Mouse (Mus musculus): ENCODE measurements around the gene Grik5.

The Grik5 gene

GRCm38 (mm10) chr7:25088531-25088930 lies 16.4 kb upstream of the Grik5 start:
- H3K36me3 ChIP-seq (ENCODE audit: control insufficient read depth, insufficient read depth, low read length, poor library complexity, severe bottlenecking), result peaks cover 16% of the 10 kb centered on the region
- DNase-seq (ENCODE audit: low read depth, low spot score), result no peak
- H3K27me3 ChIP-seq (ENCODE audit: control insufficient read depth, insufficient read depth, low read length, poor library complexity, severe bottlenecking), result no peaks in the 10 kb centered on the region

GRCm38 (mm10) chr7:25087972-25088371 lies 15.8 kb upstream of the Grik5 start:
- Histone ChIP-seq H3K27me3 (ENCODE audit: control insufficient read depth, insufficient read depth, low read length, poor library complexity, severe bottlenecking) (no peaks in the 10 kb centered on the region), H3K36me3 (ENCODE audit: control insufficient read depth, insufficient read depth, low read length, poor library complexity, severe bottlenecking) (peaks cover 12% of the 10 kb centered on the region)
- DNase-seq (ENCODE audit: low read depth, low spot score), result no peak

GRCm38 (mm10) chr7:25087256-25087912 lies 15.2 kb upstream of the Grik5 start:
- Histone ChIP-seq H3K36me3 (ENCODE audit: control insufficient read depth, insufficient read depth, low read length, poor library complexity, severe bottlenecking) (peaks cover 12% of the 10 kb centered on the region), H3K27me3 (ENCODE audit: control insufficient read depth, insufficient read depth, low read length, poor library complexity, severe bottlenecking) (no peaks in the 10 kb centered on the region)
- no peak for DNase-seq (ENCODE audit: low read depth, low spot score)

DNA sequence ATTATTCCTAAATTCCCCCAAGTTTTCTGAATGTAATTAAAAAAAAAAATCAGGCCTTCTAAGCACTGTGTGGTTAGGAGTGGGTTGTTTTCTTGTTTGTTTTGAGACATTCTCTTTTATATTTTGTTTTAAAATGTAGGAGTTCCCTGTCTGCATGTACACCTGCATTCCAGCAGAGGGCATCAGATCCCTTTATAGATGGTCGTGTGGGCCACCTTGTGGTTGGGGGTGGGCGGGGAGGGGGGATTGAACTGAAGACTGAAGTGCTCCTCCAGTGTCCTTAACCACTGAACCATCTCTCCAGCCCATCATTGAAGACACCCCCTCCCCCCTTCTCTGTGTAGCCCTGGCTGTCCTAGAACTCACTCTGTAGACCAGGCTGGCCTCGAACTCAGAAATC lies 14.5 kb upstream of the Grik5 start:
- no peaks in the 10 kb centered on the region for H3K27me3 ChIP-seq (ENCODE audit: control insufficient read depth, insufficient read depth, low read length, poor library complexity, severe bottlenecking)
- peak; percentile 66 for DNase-seq (ENCODE audit: low read depth, low spot score)
- peaks cover 9% of the 10 kb centered on the region for H3K36me3 ChIP-seq (ENCODE audit: control insufficient read depth, insufficient read depth, low read length, poor library complexity, severe bottlenecking)

- Histone ChIP-seq H3K36me3 (ENCODE audit: control insufficient read depth, insufficient read depth, low read length, poor library complexity, severe bottlenecking) (peaks cover 17% of the 10 kb centered on the region), H3K27me3 (ENCODE audit: control insufficient read depth, insufficient read depth, low read length, poor library complexity, severe bottlenecking) (no peaks in the 10 kb centered on the region)
- DNase-seq (ENCODE audit: low read depth, low spot score), result no peak
Observed at GRCm38 (mm10) chr7:25084621-25085020, 12.5 kb upstream of the Grik5 start.

GRCm38 (mm10) chr7:25082510-25082909 lies 10.4 kb upstream of the Grik5 start:
- Histone ChIP-seq H3K36me3 (ENCODE audit: control insufficient read depth, insufficient read depth, low read length, poor library complexity, severe bottlenecking) (peaks cover 17% of the 10 kb centered on the region), H3K27me3 (ENCODE audit: control insufficient read depth, insufficient read depth, low read length, poor library complexity, severe bottlenecking) (no peaks in the 10 kb centered on the region)
- DNase-seq (ENCODE audit: low read depth, low spot score), result peak; percentile 82

DNA sequence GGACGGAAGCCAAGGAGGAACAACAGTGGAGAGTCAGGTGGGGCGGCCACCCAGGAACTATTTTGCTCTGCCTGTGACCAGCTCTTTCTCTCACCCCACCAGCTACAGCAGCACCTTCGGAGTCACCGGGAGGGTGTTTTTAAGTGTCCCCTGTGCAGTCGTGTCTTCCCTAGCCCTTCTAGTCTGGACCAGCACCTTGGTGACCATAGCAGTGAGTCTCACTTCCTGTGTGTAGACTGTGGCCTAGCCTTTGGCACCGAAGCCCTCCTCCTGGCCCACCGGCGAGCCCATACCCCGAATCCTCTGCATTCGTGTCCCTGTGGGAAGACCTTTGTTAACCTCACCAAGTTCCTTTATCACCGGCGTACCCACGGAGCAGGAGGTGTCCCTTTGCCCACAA lies 8.3 kb upstream of the Grik5 start:
- H3K36me3 ChIP-seq (ENCODE audit: control insufficient read depth, insufficient read depth, low read length, poor library complexity, severe bottlenecking), result peaks cover 17% of the 10 kb centered on the region
- DNase-seq (ENCODE audit: low read depth, low spot score), result no peak
- H3K27me3 ChIP-seq (ENCODE audit: control insufficient read depth, insufficient read depth, low read length, poor library complexity, severe bottlenecking), result no peaks in the 10 kb centered on the region

- DNase-seq (ENCODE audit: low read depth, low spot score), result no peak
- Histone ChIP-seq H3K27me3 (ENCODE audit: control insufficient read depth, insufficient read depth, low read length, poor library complexity, severe bottlenecking) (no peaks in the 10 kb centered on the region), H3K36me3 (ENCODE audit: control insufficient read depth, insufficient read depth, low read length, poor library complexity, severe bottlenecking) (peaks cover 17% of the 10 kb centered on the region)
Observed at GRCm38 (mm10) chr7:25079496-25080026, 7.4 kb upstream of the Grik5 start.

DNA sequence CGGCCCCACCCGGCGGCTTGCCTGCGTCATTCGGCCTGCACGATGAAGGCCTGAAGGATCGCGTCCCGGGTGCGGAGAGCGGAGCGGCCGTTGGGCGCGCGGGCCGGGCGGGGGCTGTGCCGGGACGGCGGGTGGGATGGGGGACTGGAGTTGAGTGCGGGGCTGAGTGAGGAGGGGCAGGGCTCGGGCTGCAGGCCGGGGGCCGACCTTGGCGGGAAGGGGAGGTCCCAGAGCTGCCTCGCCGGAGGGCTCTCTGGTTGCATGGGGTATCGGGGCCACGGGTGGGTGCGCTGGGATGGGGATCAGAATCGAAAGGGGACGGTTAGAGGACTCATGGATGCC lies 5.2 kb upstream of the Grik5 start:
- no peak for DNase-seq (ENCODE audit: low read depth, low spot score)
- Histone ChIP-seq H3K27me3 (ENCODE audit: control insufficient read depth, insufficient read depth, low read length, poor library complexity, severe bottlenecking) (0 out of 2 replicates have a peak, but pooled peaks cover 4% of the 10 kb centered on the region), H3K36me3 (ENCODE audit: control insufficient read depth, insufficient read depth, low read length, poor library complexity, severe bottlenecking) (peaks cover 13% of the 10 kb centered on the region)

DNA sequence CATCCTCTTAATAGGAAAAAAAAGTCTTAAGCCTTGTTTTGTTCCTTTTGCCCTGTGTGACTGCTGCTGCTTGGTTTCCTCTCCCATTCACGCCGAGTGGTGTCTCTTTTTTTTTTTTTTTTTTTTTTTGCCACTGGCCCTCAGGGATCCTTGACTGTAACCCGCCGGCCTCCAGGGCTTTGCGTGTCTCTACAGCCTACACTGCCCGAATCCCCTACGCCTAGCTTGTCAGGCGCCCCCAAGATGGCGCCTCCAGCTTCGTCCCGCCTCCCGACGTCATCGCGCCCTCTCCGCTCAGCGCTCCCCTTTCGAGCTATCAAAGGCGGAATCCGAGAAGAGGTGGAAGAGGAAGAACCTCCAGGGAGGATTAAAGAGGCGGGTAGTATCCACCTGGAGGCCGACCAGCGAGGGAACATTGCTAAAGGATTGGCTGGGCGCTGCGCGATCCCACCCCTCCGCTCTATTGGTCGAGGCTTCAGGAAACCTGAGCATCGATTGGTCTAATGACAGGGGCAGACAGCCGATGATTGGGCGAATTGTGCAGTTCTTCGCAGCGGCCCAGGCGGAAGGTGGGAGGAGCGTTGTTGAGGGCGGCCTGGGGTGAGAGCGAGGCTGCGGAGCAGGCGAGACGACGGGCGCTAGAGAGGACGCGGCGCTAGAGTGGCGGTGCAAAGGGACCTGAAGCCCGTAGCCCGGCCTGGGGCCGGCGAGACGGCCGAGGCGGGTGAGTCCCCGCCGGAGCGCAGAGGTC lies 4.7 kb upstream of the Grik5 start:
- H3K36me3 ChIP-seq (ENCODE audit: control insufficient read depth, insufficient read depth, low read length, poor library complexity, severe bottlenecking), result peaks cover 13% of the 10 kb centered on the region
- DNase-seq (ENCODE audit: low read depth, low spot score), result peak; percentile 99
- peaks cover 4% of the 10 kb centered on the region; the same call in 1 of the 2 replicates for H3K27me3 ChIP-seq (ENCODE audit: control insufficient read depth, insufficient read depth, low read length, poor library complexity, severe bottlenecking)

DNA sequence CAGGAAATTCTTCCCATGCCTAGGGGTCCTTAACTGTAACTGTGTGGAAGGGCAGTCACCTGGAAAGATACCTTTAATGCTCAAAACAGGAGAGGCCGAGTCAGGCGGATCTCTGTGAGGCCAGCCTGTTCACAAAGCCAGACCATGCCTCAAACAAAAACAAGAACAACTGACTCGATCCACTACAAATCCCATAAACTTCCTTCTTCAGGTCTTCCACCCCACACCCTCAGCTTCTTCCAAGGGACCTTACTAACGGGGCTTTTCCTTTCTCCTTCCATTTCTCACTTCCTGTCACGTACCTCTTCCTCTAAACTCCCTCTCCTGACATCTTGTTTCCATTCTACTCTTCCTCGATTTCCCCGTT lies 4.1 kb upstream of the Grik5 start:
- H3K36me3 ChIP-seq (ENCODE audit: control insufficient read depth, insufficient read depth, low read length, poor library complexity, severe bottlenecking), result peaks cover 10% of the 10 kb centered on the region
- H3K27me3 ChIP-seq (ENCODE audit: control insufficient read depth, insufficient read depth, low read length, poor library complexity, severe bottlenecking), result peaks cover 4% of the 10 kb centered on the region; the same call in 1 of the 2 replicates
- peak; percentile 26 for DNase-seq (ENCODE audit: low read depth, low spot score)

DNA sequence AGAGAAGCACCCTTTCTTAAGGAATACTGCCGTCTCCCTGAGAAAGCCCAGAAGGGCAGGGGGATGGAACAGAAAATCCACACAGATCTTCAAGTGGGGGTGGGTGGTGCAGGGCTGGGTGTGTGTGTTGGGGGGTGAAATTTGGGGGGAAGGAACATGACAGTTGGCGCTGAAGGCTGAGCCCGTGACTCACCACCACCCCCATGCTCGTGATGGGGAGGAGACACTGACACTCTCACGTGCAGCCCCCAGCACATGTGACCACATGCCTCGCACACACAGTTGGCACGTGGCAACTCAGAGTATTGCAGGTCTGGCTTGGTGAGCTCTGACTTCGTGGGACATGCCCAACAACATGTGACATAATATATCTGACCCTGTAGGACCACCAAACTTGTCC lies 1.8 kb upstream of the Grik5 start:
- DNase-seq (ENCODE audit: low read depth, low spot score), result no peak
- Histone ChIP-seq H3K27me3 (ENCODE audit: control insufficient read depth, insufficient read depth, low read length, poor library complexity, severe bottlenecking) (peaks cover 4% of the 10 kb centered on the region; the same call in 1 of the 2 replicates), H3K36me3 (ENCODE audit: control insufficient read depth, insufficient read depth, low read length, poor library complexity, severe bottlenecking) (no peaks in the 10 kb centered on the region)

DNA sequence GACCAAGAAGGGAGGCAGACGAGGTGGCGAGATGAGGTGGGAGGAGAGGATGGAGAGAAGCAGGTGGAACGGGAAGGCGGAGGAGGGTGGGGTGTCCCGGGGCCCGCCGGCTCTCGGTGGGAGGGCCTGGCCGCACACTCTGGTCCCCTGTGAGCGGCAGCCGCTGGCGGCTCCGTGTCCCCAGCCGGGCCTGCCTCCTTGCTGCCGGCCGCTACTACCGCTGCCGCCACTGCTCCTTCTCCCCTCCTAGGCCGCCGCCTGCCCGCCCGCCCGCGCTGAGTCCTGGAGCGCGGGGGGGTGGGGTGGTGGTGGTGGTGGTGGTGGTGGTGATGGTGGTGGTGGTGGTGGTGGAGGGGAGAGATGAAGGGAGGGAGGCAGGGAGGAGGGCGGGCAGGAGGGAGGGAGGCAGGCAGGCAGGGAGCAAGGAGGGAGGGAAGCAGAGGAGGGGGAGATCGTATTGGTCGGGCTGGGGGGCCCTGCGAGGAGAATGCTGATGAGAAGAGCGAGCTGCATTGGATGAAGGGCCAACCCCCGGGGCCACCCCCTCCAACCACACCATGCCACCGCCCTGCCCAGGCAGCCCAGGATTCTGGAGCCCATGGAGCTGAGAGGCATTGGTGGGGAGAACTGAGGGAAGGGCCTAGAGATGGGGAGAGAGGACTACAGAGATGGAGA lies 707 bp upstream of the Grik5 start:
- H3K36me3 ChIP-seq (ENCODE audit: control insufficient read depth, insufficient read depth, low read length, poor library complexity, severe bottlenecking), result no peaks in the 10 kb centered on the region
- no peak for DNase-seq (ENCODE audit: low read depth, low spot score)
- H3K27me3 ChIP-seq (ENCODE audit: control insufficient read depth, insufficient read depth, low read length, poor library complexity, severe bottlenecking), result peaks cover 4% of the 10 kb centered on the region; the same call in 1 of the 2 replicates

GRCm38 (mm10) chr7:25068724-25069123 lies 3.4 kb downstream of the Grik5 start:
- DNase-seq (ENCODE audit: low read depth, low spot score), result no peak
- Histone ChIP-seq H3K36me3 (ENCODE audit: control insufficient read depth, insufficient read depth, low read length, poor library complexity, severe bottlenecking) (no peaks in the 10 kb centered on the region), H3K27me3 (ENCODE audit: control insufficient read depth, insufficient read depth, low read length, poor library complexity, severe bottlenecking) (peaks cover 4% of the 10 kb centered on the region; the same call in 1 of the 2 replicates)

Measured in splenic B cell, adult 2 months (primary cell).